Mouse (Mus musculus) leukemia stem cell, adult 10-12 weeks (primary cell): Measurements from ENCODE around the gene Cd3d. TPM values are rescaled to one million over a fixed set of nuclear protein-coding genes. Genes with fewer than 3 reads are reported as not detected.

Experiments
- polyA plus RNA-seq: library from polyadenylated mRNA; stranded (reverse); fragments of >175 nt; gene quantifications from 2 replicates; pipeline ENCODE4 v1.2.3, GENCODE M21; 2012; ENCODE audit warnings: low replicate concordance

Gene Cd3d
- polyA plus RNA-seq = 0.28 TPM in 1 of 2 replicates, not detected in the other

GRCm38 (mm10) chr9:44981676-44982075 lies at the start of gene Cd3d:
Cd3d (plus strand) TSS chr9:44981786.

DNA sequence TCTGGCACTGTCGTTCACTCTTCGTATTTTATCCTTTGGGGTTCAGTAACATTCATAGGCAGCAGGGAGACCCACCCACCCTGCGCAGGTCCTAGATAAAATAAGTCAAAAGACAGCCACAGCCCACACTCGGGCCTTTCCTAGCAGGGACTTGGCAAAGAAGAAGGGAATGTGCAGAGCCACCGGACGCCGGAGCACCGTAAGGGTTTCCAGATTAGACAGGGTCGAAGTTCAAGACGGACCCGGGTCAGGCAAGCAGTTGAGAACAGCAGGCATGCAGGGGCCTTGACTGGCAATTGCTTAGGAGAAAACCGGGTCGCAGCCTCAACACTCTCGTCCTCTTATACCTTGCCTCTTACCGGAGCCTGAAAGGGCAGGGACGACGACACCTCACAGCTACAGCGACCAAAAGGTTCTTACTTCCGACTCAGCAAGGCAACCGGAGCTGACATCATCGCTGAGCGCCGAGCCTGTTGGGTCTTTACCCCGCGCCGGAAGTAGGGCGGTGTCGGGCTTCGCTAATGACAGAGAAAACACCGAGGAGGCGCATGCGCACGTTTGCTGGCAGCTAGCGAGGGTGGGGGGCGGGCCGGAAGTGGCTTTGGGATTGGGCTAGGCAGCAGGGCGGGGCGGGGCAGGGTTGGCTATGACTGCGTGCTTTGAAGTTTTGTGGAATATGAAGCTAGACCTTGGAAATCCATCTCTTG lies 16.3 kb upstream of the Cd3d start, which contains the start of gene Ube4a:
Ube4a (minus strand) TSS at position 475 of the 707 bp plus-strand sequence.

DNA sequence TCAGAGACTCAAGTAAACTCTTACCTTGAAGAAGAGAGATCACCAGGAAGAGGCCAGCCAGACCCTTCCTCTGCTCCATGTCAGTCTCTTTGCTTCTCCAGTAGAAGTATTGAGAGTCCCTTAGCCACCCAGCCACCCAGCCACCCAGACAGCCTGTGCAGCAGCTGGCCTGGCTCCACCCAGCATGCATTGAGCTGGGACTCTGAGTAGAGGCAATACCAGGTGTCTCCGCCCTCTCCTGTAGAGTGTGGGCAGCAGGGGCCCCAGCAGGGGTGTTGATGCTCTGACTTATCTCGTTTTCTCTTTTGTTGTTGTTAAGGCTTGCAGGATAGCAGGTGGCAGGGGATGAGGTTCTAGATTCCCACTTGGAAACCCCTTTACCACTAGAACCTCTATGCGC lies 1.3 kb upstream of the Cd3d start, which contains the start of gene Cd3g:
Cd3g (minus strand) TSS at position 190 of the 400 bp plus-strand sequence.

GRCm38 (mm10) chr9:45009180-45010078 lies 27.8 kb downstream of the Cd3d start, which contains the start of gene Cd3e:
Cd3e (minus strand) TSS chr9:45009627.

Other genes with a start within 250 kb of the Cd3d start
- gene Phldb1, start 246.6 kb upstream of the Cd3d start, polyA plus RNA-seq = 67.2 and 68.9 TPM in 2 replicates
- gene Arcn1, start 213.9 kb upstream of the Cd3d start, polyA plus RNA-seq = 8.9 and 12.4 TPM in 2 replicates
- gene Ift46, start 213.9 kb upstream of the Cd3d start, polyA plus RNA-seq = 1.4 and 5.6 TPM in 2 replicates
- 0.14 TPM in 1 of 2 replicates, not detected in the other for gene Tmem25, start 182.5 kb upstream of the Cd3d start, polyA plus RNA-seq
- gene Ttc36, start 178.7 kb upstream of the Cd3d start, polyA plus RNA-seq = 1.9 TPM in 1 of 2 replicates, not detected in the other
- 19.4 and 37.0 TPM in 2 replicates for gene Kmt2a, start 100.5 kb upstream of the Cd3d start, polyA plus RNA-seq
- 33.7 and 74.8 TPM in 2 replicates for gene Atp5l, start 61.0 kb upstream of the Cd3d start, polyA plus RNA-seq
- 3.4 and 7.9 TPM in 2 replicates for gene Ube4a, start 16.2 kb upstream of the Cd3d start, polyA plus RNA-seq
- gene Cd3g, start 1.4 kb upstream of the Cd3d start, polyA plus RNA-seq = 0.66 and 1.8 TPM in 2 replicates
- gene Cd3e, start 27.8 kb downstream of the Cd3d start, polyA plus RNA-seq = 15.7 and 24.6 TPM in 2 replicates
- gene Mpzl2, start 58.0 kb downstream of the Cd3d start, polyA plus RNA-seq = 0.07 TPM in 1 of 2 replicates, not detected in the other
- 0.08 TPM in 1 of 2 replicates, not detected in the other for gene Mpzl3, start 73.4 kb downstream of the Cd3d start, polyA plus RNA-seq
- 0.14 and 0.61 TPM in 2 replicates for gene Jaml, start 97.4 kb downstream of the Cd3d start, polyA plus RNA-seq
- 0.08 TPM in 2 replicates for gene Scn2b, start 136.0 kb downstream of the Cd3d start, polyA plus RNA-seq
- gene Scn4b, start 156.6 kb downstream of the Cd3d start, polyA plus RNA-seq = 0.07 and 0.16 TPM in 2 replicates
- gene BC049352, start 200.2 kb downstream of the Cd3d start, polyA plus RNA-seq = not detected in 2 replicates
- gene Tmprss4, start 222.3 kb downstream of the Cd3d start, polyA plus RNA-seq = not detected in 2 replicates